Mouse (Mus musculus) lung, embryonic 15.5 days (tissue): ENCODE measurements at regions not wholly inside any gene's neighbourhood (a gene's known extent, or its start where the extent isn't known, plus 50 kb on each side); places are given as distances from the start of the nearest gene placed in this dataset.
A peak's percentile ranks its signal among the peaks of the same experiment; 100 is the strongest.

Experiments used
- ATAC-seq: fragments of 200-750 bp; cut with Nextera tagmentation; 2 replicates; pipeline ENCODE4 v1.8.0; 2017; ENCODE audit warnings: moderate number of reproducible peaks, borderline replicate concordance; ENCODE audit not compliant: low FRiP score, low TSS enrichment; ENCODE audit errors: extremely low read depth
- H3K27ac ChIP-seq: fragments of 300-500 bp; sonication (generic); 2 replicates; pipeline ENCODE4 v1.5.1; 2015; ENCODE audit warnings: moderate library complexity, mild to moderate bottlenecking, inconsistent platforms
- H3K27me3 ChIP-seq: fragments of 300-500 bp; sonication (generic); 2 replicates; pipeline ENCODE4 v1.6.1; 2015; ENCODE audit warnings: inconsistent platforms
- H3K36me3 ChIP-seq: fragments of 300-500 bp; sonication (generic); 2 replicates; pipeline ENCODE4 v1.6.1; 2015; ENCODE audit warnings: inconsistent platforms
- H3K4me1 ChIP-seq: fragments of 300-500 bp; sonication (generic); 2 replicates; pipeline ENCODE4 v1.6.1; 2015; ENCODE audit warnings: inconsistent platforms
- H3K4me2 ChIP-seq: fragments of 300-500 bp; sonication (generic); 2 replicates; pipeline ENCODE4 v1.6.1; 2015; ENCODE audit warnings: inconsistent platforms, mild to moderate bottlenecking, moderate library complexity
- H3K4me3 ChIP-seq: fragments of 300-500 bp; sonication (generic); 2 replicates; pipeline ENCODE4 v1.5.1; 2015; ENCODE audit warnings: mild to moderate bottlenecking, inconsistent platforms
- H3K9ac ChIP-seq: fragments of 300-500 bp; sonication (generic); 2 replicates; pipeline ENCODE4 v1.6.1; 2015; ENCODE audit warnings: inconsistent platforms
- H3K9me3 ChIP-seq: fragments of 300-500 bp; sonication (generic); 2 replicates; pipeline ENCODE4 v1.6.1; 2016; ENCODE audit warnings: inconsistent platforms
- WGBS: fragments of 180-500 bp; shearing (Covaris S2); methylation state at CpG from one replicate; pipeline ENCODE4 v1.1.7; 2015; 5-methylcytosine and 5-hydroxymethylcytosine counted together

GRCm38 (mm10) chr1:152152474-152152873 is 62.5 kb upstream of the 1700025G04Rik start:
- Histone ChIP-seq H3K27ac (0 out of 2 replicates have a peak overlapping the region, but pooled peaks have one; percentile 24), H3K9me3 (no peaks in the 10 kb centered on the region), H3K27me3 (no peaks in the 10 kb centered on the region), H3K4me2 (no peak overlapping the region), H3K4me3 (no peak overlapping the region), H3K9ac (no peak overlapping the region), H3K4me1 (no peaks in the 10 kb centered on the region; the same call in 1 of the 2 replicates), H3K36me3 (no peaks in the 10 kb centered on the region)
- 38% methylated on average over 5 of the region's 5 CpGs for WGBS
- ATAC-seq, result no peak

GRCm38 (mm10) chr1:152148731-152149130 is 58.8 kb upstream of the 1700025G04Rik start:
- H3K27me3 ChIP-seq, result no peaks in the 10 kb centered on the region
- H3K4me1 ChIP-seq, result no peaks in the 10 kb centered on the region; the same call in 1 of the 2 replicates
- H3K9ac ChIP-seq, result no peak overlapping the region
- no peaks in the 10 kb centered on the region for H3K9me3 ChIP-seq
- WGBS, result 68% methylated on average over 3 of the region's 3 CpGs
- no peak for ATAC-seq
- H3K36me3 ChIP-seq, result no peaks in the 10 kb centered on the region
- no peak overlapping the region for H3K4me3 ChIP-seq
- H3K4me2 ChIP-seq, result no peak overlapping the region
- no peak overlapping the region for H3K27ac ChIP-seq

- no peak overlapping the region for H3K27ac ChIP-seq
- no peak overlapping the region for H3K4me3 ChIP-seq
- no peaks in the 10 kb centered on the region for H3K9me3 ChIP-seq
- ATAC-seq, result no peak
- no peaks in the 10 kb centered on the region for H3K36me3 ChIP-seq
- no peak overlapping the region for H3K9ac ChIP-seq
- no peaks in the 10 kb centered on the region for H3K27me3 ChIP-seq
- 45% methylated on average over 5 of the region's 5 CpGs for WGBS
- H3K4me2 ChIP-seq, result no peak overlapping the region
- H3K4me1 ChIP-seq, result no peaks in the 10 kb centered on the region
Measured at GRCm38 (mm10) chr1:152140175-152140574, 50.2 kb upstream of the 1700025G04Rik start.
